Mouse (Mus musculus): ENCODE results near the gene Safb.

The Safb gene

DNA sequence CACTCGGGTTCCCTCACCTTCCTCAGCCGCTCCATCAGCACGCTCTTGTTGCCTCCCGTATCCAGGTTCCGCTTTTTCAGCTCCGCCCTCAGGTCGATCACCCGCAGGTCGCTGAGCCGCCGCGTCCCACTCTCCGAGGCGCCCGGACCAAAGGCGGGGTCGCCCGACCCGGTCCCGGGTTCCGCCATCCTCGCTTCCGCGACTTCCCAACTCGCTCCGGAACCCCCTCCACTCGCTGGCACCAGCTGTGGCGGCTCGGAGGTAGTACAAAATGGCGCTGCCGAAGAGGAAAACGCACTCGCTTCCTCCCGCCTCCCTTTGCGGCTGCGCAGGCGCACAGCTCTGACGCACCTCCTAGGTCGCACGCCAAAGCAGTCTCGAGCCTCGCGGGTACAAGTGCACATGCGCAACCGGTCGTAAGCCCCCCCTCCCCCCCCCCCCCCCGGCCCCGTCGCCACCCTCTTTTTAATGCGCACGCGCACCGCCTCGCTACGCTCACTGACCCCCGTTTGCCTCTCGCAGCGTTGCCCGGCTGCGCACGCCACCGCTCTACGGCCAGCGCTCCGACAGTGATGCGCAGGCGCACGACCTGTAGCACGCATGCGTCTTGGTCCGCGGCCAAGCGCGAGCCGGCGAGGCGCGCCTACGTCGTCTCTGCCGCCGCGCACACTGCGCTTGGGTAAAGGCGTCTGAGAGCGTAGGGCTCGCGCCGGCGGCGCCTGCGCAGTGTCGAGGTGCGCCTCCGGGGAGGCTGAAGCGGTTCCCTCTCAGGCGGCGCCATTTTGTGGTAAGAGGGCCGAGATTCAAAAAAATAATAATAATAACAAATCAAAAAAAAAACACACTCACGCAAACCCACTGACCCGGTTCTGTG, at the start of gene Safb, which contains the start of gene Safb2:
Gene Safb (plus strand): TSS at position 569 of the 874 bp plus-strand sequence.
Gene Safb2 (minus strand): TSS at position 329 of the 874 bp plus-strand sequence.
- DNase-seq, result peak; percentile 99 to 100

DNA sequence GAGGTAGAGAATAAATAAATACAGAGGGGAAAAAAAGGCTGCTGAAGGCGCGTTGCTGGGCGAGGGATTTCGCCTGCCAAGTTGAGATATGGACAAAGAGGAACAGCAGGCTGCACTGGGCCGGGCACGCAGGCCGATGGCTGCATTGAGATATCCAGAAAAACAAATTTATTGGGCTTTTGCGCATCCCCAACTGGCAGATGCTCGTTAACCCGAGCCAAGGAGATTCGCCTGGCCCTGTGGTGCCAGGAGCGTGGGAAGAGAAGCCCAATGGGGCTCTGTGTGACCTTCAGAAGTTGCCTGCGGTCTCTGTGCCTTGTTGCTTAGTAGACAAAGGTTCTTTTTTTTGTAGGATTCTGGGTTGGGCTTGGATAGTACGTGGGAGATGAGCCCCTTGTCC, 48.4 kb upstream of the Safb start:
- DNase-seq, result peak; percentile 59 to 61

GRCm38 (mm10) chr17:56536874-56537273, 47.8 kb upstream of the Safb start:
- DNase-seq, result peak in 1 of 2 experiments; percentile 19

GRCm38 (mm10) chr17:56537912-56538311, 46.7 kb upstream of the Safb start:
- peak; percentile 55 to 62 for DNase-seq

DNA sequence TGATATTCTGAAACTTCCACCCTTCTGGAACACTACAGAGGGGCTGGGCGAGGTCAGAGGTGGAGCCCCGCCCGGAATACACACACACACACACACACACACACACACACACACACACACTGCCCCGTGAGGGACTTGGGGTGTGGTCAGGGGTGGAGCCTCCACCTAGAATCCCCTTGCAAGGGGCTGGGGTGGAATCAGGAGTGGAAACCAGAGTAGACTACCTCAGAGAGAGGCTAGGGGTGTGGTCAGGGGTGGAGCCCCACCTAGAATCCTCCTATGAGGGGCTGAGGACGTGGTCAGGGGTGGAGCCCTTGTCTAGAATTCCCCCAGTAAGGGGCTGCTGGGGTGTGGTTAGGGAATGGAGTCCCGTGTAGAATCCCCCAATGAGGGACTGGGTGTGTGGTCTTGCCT, 44.1 kb upstream of the Safb start:
- no peak for DNase-seq

DNA sequence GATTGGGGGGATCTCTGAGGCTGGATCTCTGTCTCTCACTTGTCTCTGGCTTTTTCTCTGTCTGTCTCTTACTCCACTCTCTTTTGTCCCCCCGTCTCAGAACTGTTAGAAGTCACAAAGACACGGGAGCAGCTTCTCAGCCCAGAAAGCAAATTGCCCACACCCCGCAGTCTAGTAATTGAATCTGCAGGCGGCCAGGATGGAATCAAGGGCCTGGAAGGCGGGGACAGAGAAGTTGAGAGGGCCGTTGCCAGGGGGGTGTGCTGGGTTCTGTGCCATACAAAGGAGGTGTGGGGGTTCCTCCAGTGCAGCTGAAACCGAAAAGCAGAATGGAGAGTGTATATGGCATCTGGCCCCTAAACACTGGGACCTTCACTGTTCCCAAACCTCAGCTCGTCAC, 41.9 kb upstream of the Safb start:
- no peak for DNase-seq

- peak in 1 of 2 experiments; percentile 16 for DNase-seq
Measured at GRCm38 (mm10) chr17:56543684-56544224, 40.9 kb upstream of the Safb start.

GRCm38 (mm10) chr17:56544699-56545387, 39.8 kb upstream of the Safb start:
- DNase-seq, result peak in 1 of 2 experiments; percentile 6

DNA sequence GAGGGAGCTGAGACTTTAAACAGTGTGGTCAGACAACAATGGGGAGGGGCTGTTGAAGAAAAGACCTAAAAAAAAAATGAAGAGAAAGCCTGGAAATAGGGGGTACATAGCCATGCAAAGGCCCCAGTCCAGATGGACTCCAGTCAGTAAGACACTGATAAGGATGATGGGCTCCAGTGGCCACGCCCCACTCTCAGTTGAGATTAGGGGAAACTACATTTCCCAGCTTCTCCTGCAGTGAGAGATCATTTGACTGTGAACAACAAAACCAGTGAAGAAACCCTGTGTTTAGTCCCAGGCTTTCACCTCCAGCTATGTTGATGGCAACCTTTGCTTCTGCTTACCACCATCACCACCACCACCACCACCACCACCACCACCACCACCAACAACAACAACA, 38.7 kb upstream of the Safb start:
- peak in 1 of 2 experiments; percentile 12 for DNase-seq

GRCm38 (mm10) chr17:56546576-56546975, 38.0 kb upstream of the Safb start:
- DNase-seq, result peak in 1 of 2 experiments; percentile 31

DNA sequence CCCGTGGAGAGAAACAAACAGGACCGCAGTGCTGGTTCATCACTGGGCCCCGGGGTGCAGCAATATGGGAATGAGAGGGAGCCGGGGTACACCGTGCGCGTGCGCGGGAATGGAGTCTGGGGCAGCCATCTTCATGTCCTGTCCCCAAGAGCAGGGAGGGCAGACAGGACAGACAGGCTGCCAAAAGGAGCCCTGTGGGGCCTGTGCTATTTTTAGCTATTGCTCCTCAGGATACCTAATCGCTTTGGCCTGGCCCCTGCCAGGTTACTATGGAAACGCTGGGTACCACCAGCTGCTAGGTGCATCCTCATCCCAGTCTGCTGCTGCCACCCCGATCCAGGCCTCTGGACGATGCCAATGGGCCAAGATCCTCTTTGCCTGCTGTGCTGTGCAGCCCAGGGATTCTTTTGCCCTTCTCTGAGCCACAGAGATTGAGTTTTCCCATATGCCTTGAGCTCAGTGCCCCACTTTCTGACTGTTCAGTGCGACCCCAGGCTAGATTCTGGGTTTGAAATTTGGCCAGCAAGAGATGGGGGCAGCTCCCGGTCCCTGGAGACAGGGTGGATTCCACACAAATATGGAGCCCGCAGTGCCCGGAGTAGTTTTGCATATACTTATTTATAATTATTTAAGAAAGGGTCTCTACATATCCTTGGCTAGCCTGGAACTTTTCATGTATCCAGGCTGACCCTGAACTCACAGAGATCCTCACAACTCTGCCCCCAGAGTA, 37.3 kb upstream of the Safb start:
- DNase-seq, result peak; percentile 92 to 95

DNA sequence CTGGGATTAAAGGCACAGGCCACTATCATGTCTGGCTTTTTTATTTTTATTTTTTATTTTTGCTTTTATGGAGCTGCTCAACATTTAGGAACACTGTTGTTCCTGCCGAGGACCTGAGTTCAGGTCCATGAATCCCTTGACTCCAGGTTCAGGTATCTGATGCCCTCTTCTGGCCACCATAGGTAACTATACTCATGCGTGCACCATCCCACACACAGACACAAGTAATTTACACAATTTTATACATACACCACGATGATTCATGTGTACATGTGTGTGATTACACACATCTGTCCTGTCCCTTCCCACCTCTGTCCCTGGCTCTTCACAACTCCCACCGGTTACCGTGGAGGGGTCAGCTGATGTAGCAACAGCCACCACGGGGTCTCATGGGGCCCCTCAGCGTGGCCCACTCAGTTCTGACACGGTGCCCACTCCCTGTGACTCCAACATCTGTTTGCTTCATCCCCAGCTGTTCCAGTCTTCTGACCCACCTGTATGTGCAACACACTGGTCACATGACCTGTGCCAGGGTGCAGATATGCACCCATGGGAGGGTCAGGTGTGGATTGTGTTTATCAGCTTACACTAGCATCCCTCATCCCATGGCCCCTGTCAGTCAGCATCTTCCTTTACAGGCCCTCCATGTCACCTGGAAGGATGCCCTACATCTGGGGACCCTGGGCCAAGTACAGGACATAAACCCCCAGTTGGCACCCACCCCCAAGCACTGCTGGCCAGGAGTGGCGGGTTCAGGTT, 36.6 kb upstream of the Safb start:
- DNase-seq, result peak; percentile 50 to 51

DNA sequence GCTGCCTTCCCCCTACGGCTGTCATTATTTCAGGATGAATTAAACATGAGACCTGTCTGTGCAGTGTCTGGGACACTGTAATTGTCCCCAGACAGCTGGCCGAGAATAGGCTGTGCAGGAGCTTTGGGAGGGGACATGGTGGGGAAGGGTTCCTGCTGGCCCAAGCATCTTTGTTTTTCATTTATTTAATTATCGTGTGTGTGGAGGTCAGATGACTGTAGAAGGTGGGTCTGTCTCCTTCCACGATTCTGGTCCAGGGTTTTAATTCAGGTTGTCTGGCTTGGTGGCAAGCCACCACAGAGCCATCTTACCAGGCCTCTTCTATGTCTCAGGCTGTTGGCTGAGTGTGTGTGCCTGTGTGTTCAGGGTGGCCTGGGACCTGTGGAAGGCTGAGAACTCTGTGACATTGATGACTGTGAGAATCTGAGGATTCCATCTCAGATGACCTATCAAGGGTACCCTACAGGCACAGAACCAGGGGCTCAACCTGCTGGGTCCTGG, 36.0 kb upstream of the Safb start:
- peak in 1 of 2 experiments; percentile 30 for DNase-seq

GRCm38 (mm10) chr17:56550784-56551475, 33.7 kb upstream of the Safb start:
- DNase-seq, result peak in 1 of 2 experiments; percentile 33

DNA sequence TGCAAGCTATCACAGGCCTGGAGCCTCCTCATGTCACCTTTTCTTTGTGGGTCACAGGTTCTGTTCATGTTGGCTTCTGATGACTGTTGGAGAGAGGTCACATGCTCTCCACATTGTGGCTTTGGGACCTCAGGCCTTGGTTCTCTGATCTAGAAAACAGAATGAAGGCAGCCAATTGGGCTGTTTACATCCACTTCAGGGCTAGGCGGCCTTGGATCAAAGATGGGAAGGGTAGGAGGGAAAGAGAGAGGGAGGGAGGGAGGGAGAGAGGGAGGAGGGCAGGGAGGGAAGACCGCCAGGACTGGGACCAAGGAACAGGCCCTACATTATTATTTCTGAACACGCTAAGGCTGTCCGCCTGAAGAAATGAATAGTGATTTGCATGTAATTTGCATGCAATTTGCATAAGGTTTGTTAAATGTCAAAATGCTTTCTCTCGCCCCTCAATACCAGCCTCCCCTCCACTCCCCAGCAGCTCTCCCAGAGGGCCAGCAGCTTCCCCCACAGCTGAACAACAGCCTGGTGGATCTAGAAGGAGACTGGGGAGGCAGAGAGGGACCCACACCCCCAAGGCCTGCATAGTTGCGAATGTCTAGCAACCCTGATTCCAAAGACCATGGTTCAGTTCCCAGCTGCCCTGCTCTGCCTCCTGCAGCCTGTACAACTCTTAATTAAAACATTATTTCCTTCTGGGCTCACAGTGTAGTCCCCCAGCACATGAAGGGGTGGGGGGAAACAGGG, 32.6 kb upstream of the Safb start:
- no peak for DNase-seq

- DNase-seq, result peak; percentile 88 to 90
Measured at GRCm38 (mm10) chr17:56552781-56553363, 31.8 kb upstream of the Safb start.

GRCm38 (mm10) chr17:56554122-56554551, 30.5 kb upstream of the Safb start, which contains the start of gene Gm20219:
Gene Gm20219 (minus strand): TSS chr17:56554387.
- no peak for DNase-seq

GRCm38 (mm10) chr17:56558448-56558847, 26.2 kb upstream of the Safb start:
- DNase-seq, result peak; percentile 81 to 83

DNA sequence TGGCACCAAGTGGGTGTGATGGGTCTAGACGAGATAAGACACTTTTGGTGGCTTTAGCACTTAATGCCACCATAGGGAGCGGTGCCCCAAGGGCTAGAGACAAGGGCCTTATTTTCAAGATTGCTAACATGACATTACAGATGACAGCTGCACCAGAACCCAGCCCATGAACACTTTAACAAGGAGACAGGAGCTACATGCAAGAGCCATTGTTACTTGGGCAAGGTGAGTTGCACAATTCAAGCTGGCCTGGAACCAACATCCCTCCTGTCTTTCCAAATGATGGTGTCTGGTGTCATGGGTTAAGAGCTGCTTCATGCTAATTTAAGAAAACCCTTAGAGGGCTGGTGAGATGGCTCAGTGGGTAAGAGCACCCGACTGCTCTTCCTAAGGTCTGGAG, 25.2 kb upstream of the Safb start:
- DNase-seq, result no peak

DNA sequence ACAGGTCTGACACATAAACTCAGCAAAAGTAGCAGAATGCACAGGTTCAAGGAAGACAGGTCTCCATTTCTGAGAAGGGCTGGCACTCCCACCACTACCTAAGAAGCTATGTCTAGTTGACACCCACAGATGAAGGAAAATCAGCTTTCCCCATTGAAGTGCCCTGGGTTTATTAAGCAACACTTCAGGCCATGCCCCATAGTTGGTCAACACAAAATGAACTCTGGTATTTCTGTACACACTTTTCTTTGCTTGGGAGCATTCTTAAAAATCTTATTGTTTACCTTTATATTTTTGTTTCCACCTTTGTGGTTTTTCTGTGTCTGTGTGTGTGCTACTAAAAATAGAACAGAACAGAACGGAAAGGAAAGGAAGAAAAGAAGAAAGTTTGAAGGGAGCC, 24.5 kb upstream of the Safb start:
- DNase-seq, result no peak
